Mouse (Mus musculus) lung, postnatal 0 days (tissue): ENCODE measurements around the gene Rnf182. TPM values are rescaled to one million over a fixed set of nuclear protein-coding genes. Genes with fewer than 3 reads are reported as not detected.

ENCODE experiments used
- ATAC-seq: fragments of 200-750 bp; cut with Nextera tagmentation; 2 replicates; pipeline ENCODE4 v1.8.0; 2017; ENCODE audit warnings: moderate library complexity
- DNase-seq: peaks from one replicate; pipeline ENCODE4 v3.0.0-alpha.2; 2016; ENCODE audit warnings: low spot score
- H3K27ac ChIP-seq: fragments of 300-500 bp; sonication (generic); 2 replicates; pipeline ENCODE4 v1.5.1; 2014; ENCODE audit warnings: antibody characterized with exemption, mild to moderate bottlenecking, low read length, mixed read lengths
- H3K27me3 ChIP-seq: fragments of 300-500 bp; sonication (generic); replicated peaks from 2 replicates; pipeline ENCODE4 v1.6.1; 2014; ENCODE audit warnings: low read length, mixed read lengths; ENCODE audit not compliant: insufficient read depth
- H3K36me3 ChIP-seq: fragments of 300-500 bp; sonication (generic); 2 replicates; pipeline ENCODE4 v1.6.1; 2014; ENCODE audit warnings: low read length, mixed read lengths; ENCODE audit not compliant: insufficient read depth
- H3K4me1 ChIP-seq: fragments of 300-500 bp; sonication (generic); 2 replicates; pipeline ENCODE4 v1.6.1; 2014; ENCODE audit warnings: antibody characterized with exemption, low read depth, low read length, mixed read lengths; ENCODE audit not compliant: insufficient read depth
- H3K4me2 ChIP-seq: fragments of 300-500 bp; sonication (generic); replicated peaks from 2 replicates; pipeline ENCODE4 v1.6.1; 2014; ENCODE audit warnings: low read depth, mild to moderate bottlenecking, low read length, moderate library complexity, mixed read lengths
- H3K4me3 ChIP-seq: fragments of 300-500 bp; sonication (generic); 2 replicates; pipeline ENCODE4 v1.5.1; 2014; ENCODE audit warnings: low read depth, low read length
- H3K9ac ChIP-seq: fragments of 300-500 bp; sonication (generic); replicated peaks from 2 replicates; pipeline ENCODE4 v1.6.1; 2014; ENCODE audit warnings: low read depth, mild to moderate bottlenecking
- H3K9me3 ChIP-seq: fragments of 300-500 bp; sonication (generic); 2 replicates; pipeline ENCODE4 v1.6.1; 2016; ENCODE audit warnings: low read length, mixed read lengths
- CTCF ChIP-seq: IDR thresholded peaks from 2 replicates; pipeline ENCODE4 v1.5.1; 2016; ENCODE audit warnings: antibody characterized with exemption, mild to moderate bottlenecking
- EP300 ChIP-seq: IDR thresholded peaks from 2 replicates; pipeline ENCODE4 v1.6.1; 2016; ENCODE audit warnings: antibody characterized with exemption, mild to moderate bottlenecking, control low read depth
- WGBS: fragments of 180-500 bp; shearing (Covaris S2); extraction: QIAGEN DNeasy Blood & Tissue Kit; methylation state at CpG from one replicate; pipeline ENCODE4 v1.1.7; 2014; 5-methylcytosine and 5-hydroxymethylcytosine counted together
- polyA plus RNA-seq: library from polyadenylated mRNA; unstranded; fragments of >200 nt; fragmentation: Nextera tagmentation; extraction: Ambion mirVana; gene quantifications from 2 replicates; pipeline ENCODE4 v1.2.1, GENCODE M21; 2015

The Rnf182 gene
- polyA plus RNA-seq, 1 experiment from 2014 or later = 0.37 TPM

GRCm38 (mm10) chr13:43627922-43628321, 12.4 kb downstream of the Rnf182 start:
- no peak overlapping the region for H3K9ac ChIP-seq
- no peaks in the 10 kb centered on the region for H3K36me3 ChIP-seq
- no peaks in the 10 kb centered on the region for H3K9me3 ChIP-seq
- ATAC-seq (no peak), DNase-seq (no peak)
- H3K4me2 ChIP-seq = no peak overlapping the region
- WGBS = 74% methylated on average over 5 of the region's 5 CpGs
- TF ChIP-seq EP300 (no peak), CTCF (no peak)
- H3K4me3 ChIP-seq = no peak overlapping the region
- H3K27me3 ChIP-seq = no peaks in the 10 kb centered on the region
- no peaks in the 10 kb centered on the region for H3K4me1 ChIP-seq
- no peak overlapping the region for H3K27ac ChIP-seq

GRCm38 (mm10) chr13:43629785-43630184, 14.3 kb downstream of the Rnf182 start:
- 53% methylated on average over 7 of the region's 7 CpGs for WGBS
- Histone ChIP-seq H3K9me3 (no peaks in the 10 kb centered on the region), H3K36me3 (no peaks in the 10 kb centered on the region), H3K4me3 (no peak overlapping the region), H3K27ac (no peak overlapping the region), H3K27me3 (no peaks in the 10 kb centered on the region), H3K4me2 (no peak overlapping the region), H3K9ac (no peak overlapping the region), H3K4me1 (no peaks in the 10 kb centered on the region)
- DNase-seq (peak; percentile 42), ATAC-seq (peak; percentile 46; the same call in 1 of the 2 replicates)
- TF ChIP-seq CTCF (no peak), EP300 (no peak)

DNA sequence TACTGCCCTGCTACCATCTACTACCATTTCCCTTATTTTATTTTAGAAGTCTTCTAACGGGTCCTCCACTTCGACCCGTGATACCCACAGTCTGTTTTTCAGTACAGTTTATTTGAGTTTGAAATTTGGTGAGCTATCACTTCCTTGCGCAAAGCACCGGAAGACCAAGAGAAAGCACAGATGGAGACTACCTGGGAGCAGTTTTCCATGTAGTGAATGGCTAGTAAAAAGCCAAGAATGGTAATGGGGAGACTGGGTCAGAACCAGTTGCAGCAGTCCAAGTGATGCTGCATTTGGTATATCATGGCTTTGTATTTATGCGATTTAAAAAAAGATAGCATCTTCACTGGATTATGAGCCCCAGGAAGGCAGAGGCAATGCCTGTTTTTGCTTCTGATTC, 15.8 kb downstream of the Rnf182 start:
- ATAC-seq (no peak), DNase-seq (no peak)
- Histone ChIP-seq H3K4me2 (no peak overlapping the region), H3K4me1 (no peaks in the 10 kb centered on the region), H3K4me3 (no peak overlapping the region), H3K9ac (no peak overlapping the region), H3K36me3 (no peaks in the 10 kb centered on the region), H3K27ac (no peak overlapping the region), H3K27me3 (no peaks in the 10 kb centered on the region), H3K9me3 (no peaks in the 10 kb centered on the region)
- no peak for TF ChIP-seq CTCF
- TF ChIP-seq EP300 = no peak
- WGBS = 94% methylated on average over 6 of the region's 6 CpGs

- Histone ChIP-seq H3K36me3 (no peaks in the 10 kb centered on the region), H3K27ac (no peak overlapping the region), H3K9me3 (no peaks in the 10 kb centered on the region), H3K4me1 (no peaks in the 10 kb centered on the region), H3K27me3 (no peaks in the 10 kb centered on the region), H3K4me2 (no peak overlapping the region), H3K9ac (no peak overlapping the region), H3K4me3 (no peak overlapping the region)
- WGBS = 83% methylated on average over 4 of the region's 4 CpGs
- TF ChIP-seq CTCF = no peak
- TF ChIP-seq EP300 = no peak
- ATAC-seq = no peak
- no peak for DNase-seq
These were observed 17.5 kb downstream of the Rnf182 start for GRCm38 (mm10) chr13:43633024-43633423.

GRCm38 (mm10) chr13:43637720-43638119, 22.2 kb downstream of the Rnf182 start:
- WGBS = 77% methylated on average over 7 of the region's 7 CpGs
- DNase-seq (no peak), ATAC-seq (no peak)
- no peak overlapping the region for H3K4me3 ChIP-seq
- H3K4me1 ChIP-seq = no peaks in the 10 kb centered on the region
- no peak overlapping the region for H3K27ac ChIP-seq
- H3K9ac ChIP-seq = no peak overlapping the region
- H3K36me3 ChIP-seq = no peaks in the 10 kb centered on the region
- no peak overlapping the region for H3K4me2 ChIP-seq
- TF ChIP-seq EP300 = no peak
- TF ChIP-seq CTCF = no peak
- no peaks in the 10 kb centered on the region for H3K27me3 ChIP-seq
- no peaks in the 10 kb centered on the region for H3K9me3 ChIP-seq

GRCm38 (mm10) chr13:43644991-43645390, 29.5 kb downstream of the Rnf182 start:
- DNase-seq = no peak
- WGBS = 40% methylated on average over 1 of the region's 1 CpGs
- H3K9ac ChIP-seq = no peak overlapping the region
- no peaks in the 10 kb centered on the region for H3K9me3 ChIP-seq
- TF ChIP-seq EP300 (no peak), CTCF (no peak)
- H3K4me2 ChIP-seq = no peak overlapping the region
- no peaks in the 10 kb centered on the region for H3K36me3 ChIP-seq
- ATAC-seq = no peak
- no peaks in the 10 kb centered on the region for H3K4me1 ChIP-seq
- no peak overlapping the region for H3K27ac ChIP-seq
- H3K4me3 ChIP-seq = no peak overlapping the region
- no peaks in the 10 kb centered on the region for H3K27me3 ChIP-seq

- Histone ChIP-seq H3K9ac (no peak overlapping the region), H3K9me3 (no peaks in the 10 kb centered on the region), H3K27ac (no peak overlapping the region), H3K36me3 (no peaks in the 10 kb centered on the region), H3K4me2 (no peak overlapping the region), H3K4me3 (no peak overlapping the region), H3K27me3 (no peaks in the 10 kb centered on the region), H3K4me1 (no peaks in the 10 kb centered on the region)
- no peak for ATAC-seq
- no peak for DNase-seq
- no peak for TF ChIP-seq EP300
- WGBS = 74% methylated on average over 6 of the region's 6 CpGs
These were observed 33.0 kb downstream of the Rnf182 start for GRCm38 (mm10) chr13:43648556-43648955.
